Mouse (Mus musculus): ENCODE data around the gene Gm340. TPM values are rescaled to one million over a fixed set of nuclear protein-coding genes. Genes with fewer than 3 reads are reported as not detected.

The Gm340 gene
- polyA plus RNA-seq, 1 experiment: 1.3 TPM

DNA sequence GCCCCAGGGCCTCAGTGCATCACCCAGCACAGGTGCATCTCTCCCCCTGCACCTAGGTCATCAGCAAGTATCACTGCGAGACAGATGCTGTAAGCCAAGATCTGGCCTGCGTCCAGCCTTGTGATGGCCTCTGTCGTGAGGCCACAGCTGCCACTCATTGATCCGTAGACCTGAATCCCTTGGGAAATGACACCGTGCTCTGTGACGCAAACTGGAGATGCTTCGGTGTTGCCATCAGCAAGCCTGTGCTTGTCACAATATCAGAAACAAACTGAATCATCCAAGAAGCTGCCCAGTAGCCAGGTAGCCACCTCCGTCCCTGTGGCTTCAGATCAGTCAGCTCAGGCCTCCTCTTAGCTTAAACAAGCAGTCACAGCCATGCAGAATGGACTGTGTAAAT, 7.5 kb downstream of the Gm340 start:
- Histone ChIP-seq H3K27ac (ENCODE audit: insufficient read depth, low read depth, low read length) (no peak overlapping the region), H3K4me3 (ENCODE audit: insufficient read depth, low read depth, low read length) (no peak overlapping the region), H3K27me3 (replicated peaks; ENCODE audit: control insufficient read depth, insufficient read depth, low read length) (no peaks in the 10 kb centered on the region), H3K36me3 (ENCODE audit: control insufficient read depth, insufficient read depth, low read length) (no peaks in the 10 kb centered on the region), H3K4me1 (ENCODE audit: control insufficient read depth, insufficient read depth, low read length) (no peaks in the 10 kb centered on the region)
- TF ChIP-seq POLR2A (IDR thresholded peaks at IDR 0.05; ENCODE audit: low read depth, low read length): no peak
- no peak for TF ChIP-seq CTCF (conservative IDR thresholded peaks at IDR 0.05; ENCODE audit: insufficient read depth, insufficient read length, low read depth, low read length)
- WGBS: 87% methylated on average over 8 of the region's 8 CpGs
- no peak for DNase-seq

DNA sequence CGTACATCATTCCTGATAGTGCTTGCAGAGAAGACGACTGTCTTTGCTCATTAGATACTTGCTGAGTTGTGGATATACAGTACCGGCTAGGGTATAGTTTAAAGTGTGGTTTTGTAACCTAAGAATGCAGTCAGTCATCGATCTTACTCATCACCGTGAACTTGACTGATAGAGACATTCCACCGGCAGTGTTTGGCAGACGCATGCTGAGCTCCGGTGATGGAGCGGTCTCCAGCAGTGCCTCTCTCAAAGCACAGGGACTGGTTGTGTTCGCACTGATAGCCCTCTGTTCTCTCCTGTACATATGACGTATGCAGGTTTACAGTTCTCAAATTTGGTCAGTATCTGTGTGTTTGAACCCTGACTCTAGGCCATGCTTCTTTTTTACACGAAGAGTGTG, 9.6 kb downstream of the Gm340 start:
- H3K4me3 ChIP-seq (ENCODE audit: insufficient read depth, low read depth, low read length): no peak overlapping the region
- no peak overlapping the region for H3K27ac ChIP-seq (ENCODE audit: insufficient read depth, low read depth, low read length)
- H3K27me3 ChIP-seq (replicated peaks; ENCODE audit: control insufficient read depth, insufficient read depth, low read length): no peaks in the 10 kb centered on the region
- no peak for DNase-seq
- 75% methylated on average over 12 of the region's 12 CpGs for WGBS
- TF ChIP-seq POLR2A (IDR thresholded peaks at IDR 0.05; ENCODE audit: low read depth, low read length): no peak
- no peak for TF ChIP-seq CTCF (conservative IDR thresholded peaks at IDR 0.05; ENCODE audit: insufficient read depth, insufficient read length, low read depth, low read length)
- H3K4me1 ChIP-seq (ENCODE audit: control insufficient read depth, insufficient read depth, low read length): no peaks in the 10 kb centered on the region
- H3K36me3 ChIP-seq (ENCODE audit: control insufficient read depth, insufficient read depth, low read length): no peaks in the 10 kb centered on the region

DNA sequence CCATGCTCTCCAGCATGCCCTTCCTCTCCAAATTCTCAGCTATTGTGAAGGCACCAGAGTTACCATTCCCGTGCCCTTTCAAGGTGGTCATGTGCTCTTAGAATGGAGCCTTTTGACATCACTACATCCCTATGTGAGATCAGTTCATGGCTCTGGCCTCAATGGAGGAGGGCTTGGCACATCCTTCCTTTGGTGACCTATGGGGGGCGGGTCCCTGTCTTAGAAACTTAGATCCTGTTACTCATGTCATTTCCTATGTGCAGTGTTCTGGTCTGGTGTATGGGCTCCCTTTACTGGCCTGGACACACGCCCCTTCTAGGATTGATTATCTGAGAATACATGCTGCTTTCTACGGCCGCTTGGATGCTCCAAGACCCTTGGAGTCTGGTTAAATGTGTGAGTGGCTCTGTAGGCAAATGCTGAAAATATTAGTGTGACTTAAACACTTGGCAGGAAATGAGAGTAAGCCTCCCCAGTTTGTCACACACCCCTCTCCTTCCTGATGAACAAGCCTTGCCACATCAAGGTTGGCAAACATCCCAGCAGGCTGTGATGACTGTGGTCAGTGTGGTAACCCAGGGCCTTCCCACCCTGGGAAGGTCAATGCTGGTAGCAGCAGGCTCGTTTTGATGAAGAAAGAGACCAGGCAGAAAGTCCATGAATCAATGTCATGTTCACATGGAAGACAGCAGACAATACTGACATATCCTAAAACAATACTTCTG, 15.2 kb downstream of the Gm340 start:
- no peak overlapping the region for H3K4me3 ChIP-seq (ENCODE audit: insufficient read depth, low read depth, low read length)
- H3K27me3 ChIP-seq (replicated peaks; ENCODE audit: control insufficient read depth, insufficient read depth, low read length): no peaks in the 10 kb centered on the region
- TF ChIP-seq CTCF (conservative IDR thresholded peaks at IDR 0.05; ENCODE audit: insufficient read depth, insufficient read length, low read depth, low read length): no peak
- TF ChIP-seq POLR2A (IDR thresholded peaks at IDR 0.05; ENCODE audit: low read depth, low read length): no peak
- H3K4me1 ChIP-seq (ENCODE audit: control insufficient read depth, insufficient read depth, low read length): no peaks in the 10 kb centered on the region
- no peak overlapping the region for H3K27ac ChIP-seq (ENCODE audit: insufficient read depth, low read depth, low read length)
- 67% methylated on average over 6 of the region's 6 CpGs for WGBS
- DNase-seq: no peak
- no peaks in the 10 kb centered on the region for H3K36me3 ChIP-seq (ENCODE audit: control insufficient read depth, insufficient read depth, low read length)

DNA sequence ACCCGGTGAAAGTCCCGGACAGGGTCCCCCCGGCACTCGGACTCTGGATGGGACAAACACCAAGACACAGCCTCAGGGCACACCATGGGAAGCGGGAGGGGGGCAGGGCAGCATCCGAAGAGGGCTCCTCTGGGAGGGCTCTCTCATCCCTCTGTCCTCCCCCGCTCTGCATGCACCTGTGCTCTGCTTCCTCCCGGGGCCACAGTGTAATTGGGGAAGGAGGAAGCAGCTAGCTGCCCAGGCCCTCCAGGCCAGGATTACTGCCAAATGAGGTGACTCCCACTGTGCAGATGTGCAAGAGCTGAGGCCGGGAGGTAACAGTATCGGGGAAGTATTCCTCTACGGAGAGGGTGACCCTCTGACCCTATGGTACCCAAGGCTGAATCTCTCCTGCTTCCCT, 18.5 kb downstream of the Gm340 start:
- Histone ChIP-seq H3K27me3 (replicated peaks; ENCODE audit: control insufficient read depth, insufficient read depth, low read length) (no peaks in the 10 kb centered on the region), H3K4me3 (ENCODE audit: insufficient read depth, low read depth, low read length) (no peak overlapping the region), H3K27ac (ENCODE audit: insufficient read depth, low read depth, low read length) (no peak overlapping the region), H3K4me1 (ENCODE audit: control insufficient read depth, insufficient read depth, low read length) (no peaks in the 10 kb centered on the region), H3K36me3 (ENCODE audit: control insufficient read depth, insufficient read depth, low read length) (no peaks in the 10 kb centered on the region)
- no peak for TF ChIP-seq POLR2A (IDR thresholded peaks at IDR 0.05; ENCODE audit: low read depth, low read length)
- TF ChIP-seq CTCF (conservative IDR thresholded peaks at IDR 0.05; ENCODE audit: insufficient read depth, insufficient read length, low read depth, low read length): no peak
- WGBS: 43% methylated on average over 11 of the region's 11 CpGs
- DNase-seq: no peak

DNA sequence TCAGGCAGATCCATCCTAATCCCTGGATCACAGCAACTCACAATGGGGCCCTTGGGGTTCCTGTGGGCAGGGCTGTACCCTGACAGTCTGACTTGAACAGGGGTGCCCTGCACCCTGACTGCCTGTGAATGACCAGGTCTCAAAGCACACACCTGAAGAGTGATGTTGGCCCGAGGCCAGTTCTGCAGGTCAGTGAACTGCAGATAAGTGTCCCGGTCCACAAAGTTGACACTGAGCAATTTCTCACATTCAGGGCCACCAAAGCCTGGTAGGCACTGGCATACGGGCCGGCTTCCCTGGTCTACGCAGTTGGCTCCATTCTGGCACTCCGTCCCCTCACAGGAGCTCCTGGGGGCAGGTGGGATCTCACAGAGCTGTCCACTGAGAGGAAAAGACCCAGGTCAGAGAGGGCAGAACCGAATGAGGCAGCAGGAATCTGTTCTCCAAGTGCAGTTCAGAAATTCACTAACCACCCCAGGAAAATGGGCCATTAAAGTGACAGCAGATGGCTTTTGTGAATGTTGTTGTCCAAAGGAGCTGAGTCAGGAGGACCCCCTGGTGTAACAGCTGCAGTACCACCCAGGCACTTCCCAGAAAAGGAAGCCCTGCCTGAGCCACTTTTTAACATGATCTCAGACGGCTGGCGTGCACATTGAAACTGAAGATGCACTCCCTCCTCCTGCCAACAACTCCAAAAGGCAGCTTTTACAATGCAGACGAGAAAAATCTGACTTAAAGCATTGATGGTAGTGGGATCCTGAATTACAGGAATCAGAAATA, 24.2 kb downstream of the Gm340 start:
- H3K27me3 ChIP-seq (replicated peaks; ENCODE audit: control insufficient read depth, insufficient read depth, low read length): no peaks in the 10 kb centered on the region
- H3K36me3 ChIP-seq (ENCODE audit: control insufficient read depth, insufficient read depth, low read length): no peaks in the 10 kb centered on the region
- 72% methylated on average over 10 of the region's 10 CpGs for WGBS
- DNase-seq: no peak
- no peak overlapping the region for H3K27ac ChIP-seq (ENCODE audit: insufficient read depth, low read depth, low read length)
- no peaks in the 10 kb centered on the region for H3K4me1 ChIP-seq (ENCODE audit: control insufficient read depth, insufficient read depth, low read length)
- H3K4me3 ChIP-seq (ENCODE audit: insufficient read depth, low read depth, low read length): no peak overlapping the region
- TF ChIP-seq CTCF (conservative IDR thresholded peaks at IDR 0.05; ENCODE audit: insufficient read depth, insufficient read length, low read depth, low read length): no peak
- no peak for TF ChIP-seq POLR2A (IDR thresholded peaks at IDR 0.05; ENCODE audit: low read depth, low read length)

DNA sequence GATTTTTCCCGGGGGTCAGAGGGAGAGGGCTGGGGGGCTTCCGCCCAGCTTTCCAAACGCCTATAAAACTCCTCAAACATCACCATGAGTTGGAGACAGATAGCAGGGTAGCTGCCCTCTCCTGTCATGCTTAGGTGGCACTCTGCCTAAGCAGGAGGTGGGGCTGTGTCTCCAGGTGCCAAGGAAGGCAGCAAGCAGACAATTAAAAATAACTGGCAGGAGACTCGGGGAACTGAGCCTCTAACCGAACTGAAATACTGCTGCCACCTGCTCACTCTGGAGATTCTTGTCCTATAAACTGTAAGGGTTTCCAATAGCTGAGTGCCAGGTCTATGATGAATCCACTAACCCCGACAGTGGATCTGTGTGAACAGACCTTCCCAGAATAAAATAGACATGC, 29.5 kb downstream of the Gm340 start:
- H3K36me3 ChIP-seq (ENCODE audit: control insufficient read depth, insufficient read depth, low read length): no peaks in the 10 kb centered on the region
- H3K27ac ChIP-seq (ENCODE audit: insufficient read depth, low read depth, low read length): no peak overlapping the region
- no peaks in the 10 kb centered on the region for H3K27me3 ChIP-seq (replicated peaks; ENCODE audit: control insufficient read depth, insufficient read depth, low read length)
- DNase-seq: no peak
- no peak overlapping the region for H3K4me3 ChIP-seq (ENCODE audit: insufficient read depth, low read depth, low read length)
- TF ChIP-seq CTCF (conservative IDR thresholded peaks at IDR 0.05; ENCODE audit: insufficient read depth, insufficient read length, low read depth, low read length) (no peak), POLR2A (IDR thresholded peaks at IDR 0.05; ENCODE audit: low read depth, low read length) (no peak)
- H3K4me1 ChIP-seq (ENCODE audit: control insufficient read depth, insufficient read depth, low read length): no peaks in the 10 kb centered on the region
- 52% methylated on average over 6 of the region's 6 CpGs for WGBS

DNA sequence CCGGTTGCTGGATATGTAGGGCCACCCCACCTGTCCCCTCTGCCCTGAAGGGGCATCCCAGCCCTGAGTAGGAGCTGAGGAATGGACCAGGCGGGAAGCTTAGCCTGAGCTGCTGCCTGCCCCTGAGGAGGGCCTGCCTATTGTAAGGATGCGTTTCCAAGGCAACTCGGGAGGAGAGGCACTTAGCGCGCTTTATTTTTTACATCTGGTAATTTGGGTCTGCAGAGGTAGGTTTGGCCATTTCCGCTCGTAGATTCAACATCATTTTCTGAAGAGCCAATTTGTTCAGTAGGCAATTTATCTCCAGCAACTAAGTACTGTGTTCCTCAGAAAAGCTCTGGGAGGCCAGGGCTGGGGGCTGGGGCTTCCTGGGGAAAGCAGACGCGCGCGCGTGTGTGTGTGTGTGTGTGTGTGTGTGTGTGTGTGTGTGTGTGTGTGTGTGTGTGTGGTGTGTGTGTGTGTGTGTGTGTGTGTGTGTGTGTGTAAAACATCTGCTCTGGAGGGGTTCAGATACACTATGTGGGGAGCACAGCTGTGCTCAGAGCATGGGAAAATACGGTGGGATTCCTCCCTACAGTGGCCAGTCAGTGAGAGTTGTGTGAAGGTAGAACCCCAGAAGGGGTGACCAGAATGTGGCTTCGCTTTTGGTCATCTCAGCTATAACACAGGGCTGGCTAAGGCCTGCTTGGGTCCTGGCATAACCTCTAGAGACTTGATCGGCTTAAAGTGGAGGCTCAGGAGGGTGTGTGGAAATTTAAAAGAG, 31.3 kb downstream of the Gm340 start:
- no peaks in the 10 kb centered on the region for H3K36me3 ChIP-seq (ENCODE audit: control insufficient read depth, insufficient read depth, low read length)

More for the DNA sequence above, 31.3 kb downstream of the Gm340 start:
- WGBS: 65% methylated on average over 16 of the region's 16 CpGs
- no peaks in the 10 kb centered on the region for H3K4me1 ChIP-seq (ENCODE audit: control insufficient read depth, insufficient read depth, low read length)
- no peaks in the 10 kb centered on the region for H3K27me3 ChIP-seq (replicated peaks; ENCODE audit: control insufficient read depth, insufficient read depth, low read length)
- H3K4me3 ChIP-seq (ENCODE audit: insufficient read depth, low read depth, low read length): no peak overlapping the region
- TF ChIP-seq CTCF (conservative IDR thresholded peaks at IDR 0.05; ENCODE audit: insufficient read depth, insufficient read length, low read depth, low read length): no peak
- TF ChIP-seq POLR2A (IDR thresholded peaks at IDR 0.05; ENCODE audit: low read depth, low read length): no peak
- no peak overlapping the region for H3K27ac ChIP-seq (ENCODE audit: insufficient read depth, low read depth, low read length)
- DNase-seq: no peak

All from kidney, adult 2 months (tissue).